Mouse (Mus musculus) layer of hippocampus, adult 9-10 months (tissue): ENCODE measurements at regions not wholly inside any gene's neighbourhood (a gene's known extent, or its start where the extent isn't known, plus 50 kb on each side); places are given as distances from the start of the nearest gene placed in this dataset.

Experiments used
- DNase-seq: peaks from one replicate; pipeline ENCODE4 v3.0.0; 2022; ENCODE audit warnings: low spot score

GRCm38 (mm10) chr5:148742158-148742835 is 186.8 kb downstream of the Katnal1 start:
- no peak for DNase-seq

GRCm38 (mm10) chr5:148741267-148742004 is 187.7 kb downstream of the Katnal1 start:
- no peak for DNase-seq

- no peak for DNase-seq
These were observed 188.0 kb upstream of the Ubl3 start for GRCm38 (mm10) chr5:148740366-148741266.

GRCm38 (mm10) chr5:148739672-148740071 is 187.1 kb upstream of the Ubl3 start:
- no peak for DNase-seq

- no peak for DNase-seq
These were observed 186.6 kb upstream of the Ubl3 start for GRCm38 (mm10) chr5:148739141-148739540.

- DNase-seq: no peak
These were observed 177.0 kb upstream of the Ubl3 start for GRCm38 (mm10) chr5:148729541-148729940.

GRCm38 (mm10) chr5:148728492-148728891 is 175.9 kb upstream of the Ubl3 start:
- no peak for DNase-seq

- DNase-seq: no peak
These were observed 173.9 kb upstream of the Ubl3 start for GRCm38 (mm10) chr5:148726442-148726841.

GRCm38 (mm10) chr5:148724470-148724869 is 171.9 kb upstream of the Ubl3 start:
- DNase-seq: no peak

- DNase-seq: no peak
These were observed 171.2 kb upstream of the Ubl3 start for GRCm38 (mm10) chr5:148723677-148724227.

- no peak for DNase-seq
These were observed 168.0 kb upstream of the Ubl3 start for GRCm38 (mm10) chr5:148720604-148721003.

GRCm38 (mm10) chr5:148716633-148717032 is 164.0 kb upstream of the Ubl3 start:
- no peak for DNase-seq

- no peak for DNase-seq
These were observed 162.8 kb upstream of the Ubl3 start for GRCm38 (mm10) chr5:148715218-148715991.

GRCm38 (mm10) chr5:148714807-148715206 is 162.2 kb upstream of the Ubl3 start:
- DNase-seq: no peak

GRCm38 (mm10) chr5:148713796-148714195 is 161.2 kb upstream of the Ubl3 start:
- no peak for DNase-seq

GRCm38 (mm10) chr5:148713039-148713438 is 160.4 kb upstream of the Ubl3 start:
- DNase-seq: no peak

GRCm38 (mm10) chr5:148711570-148711969 is 159.0 kb upstream of the Ubl3 start:
- DNase-seq: no peak

- no peak for DNase-seq
These were observed 156.7 kb upstream of the Ubl3 start for GRCm38 (mm10) chr5:148709111-148709771.

GRCm38 (mm10) chr5:148708014-148708741 is 155.6 kb upstream of the Ubl3 start:
- peak; percentile 30 for DNase-seq

- no peak for DNase-seq
These were observed 154.7 kb upstream of the Ubl3 start for GRCm38 (mm10) chr5:148707335-148707734.
